Mouse (Mus musculus) megakaryocyte, embryonic 14.5 days (primary cell): ENCODE data around the gene Clcc1. TPM values are rescaled to one million over a fixed set of nuclear protein-coding genes. Genes with fewer than 3 reads are reported as not detected.
"Not testable (repeated sequence)": the region's sequence is repeated elsewhere in the genome, so short reads cannot be mapped to it uniquely, and the experiment has no call there.

Source experiments
- H3K27me3 ChIP-seq: replicated peaks from 2 replicates; pipeline ENCODE3; 2012; ENCODE audit warnings: inconsistent platforms
- H3K36me3 ChIP-seq: replicated peaks from 2 replicates; pipeline ENCODE3; 2012; ENCODE audit warnings: low read length, inconsistent platforms, mixed read lengths
- H3K4me1 ChIP-seq: 2 replicates; pipeline ENCODE4 v1.6.1; 2012; ENCODE audit warnings: inconsistent platforms
- H3K4me3 ChIP-seq: replicated peaks from 2 replicates; pipeline ENCODE3; 2012; ENCODE audit warnings: moderate library complexity, mild to moderate bottlenecking, inconsistent platforms
- H3K9me3 ChIP-seq: 2 replicates; pipeline ENCODE4 v1.6.1; 2012; ENCODE audit warnings: inconsistent platforms
- FLI1 ChIP-seq: IDR thresholded peaks from 2 replicates; pipeline ENCODE4 v1.6.1; 2012; ENCODE audit warnings: low read length, inconsistent platforms, mixed read lengths
- GATA1 ChIP-seq: IDR thresholded peaks from 3 replicates; pipeline ENCODE4 v1.6.1; 2012; ENCODE audit warnings: mixed read lengths, low read length, inconsistent platforms, borderline replicate concordance
- polyA plus RNA-seq: library from polyadenylated mRNA; stranded (reverse); fragments of >175 nt; gene quantifications from 2 replicates; pipeline ENCODE4 v1.2.3, GENCODE M21; 2012; ENCODE audit warnings: low replicate concordance; ENCODE audit not compliant: insufficient read depth

Gene Clcc1
- polyA plus RNA-seq, 1 experiment = 8.2 TPM

DNA sequence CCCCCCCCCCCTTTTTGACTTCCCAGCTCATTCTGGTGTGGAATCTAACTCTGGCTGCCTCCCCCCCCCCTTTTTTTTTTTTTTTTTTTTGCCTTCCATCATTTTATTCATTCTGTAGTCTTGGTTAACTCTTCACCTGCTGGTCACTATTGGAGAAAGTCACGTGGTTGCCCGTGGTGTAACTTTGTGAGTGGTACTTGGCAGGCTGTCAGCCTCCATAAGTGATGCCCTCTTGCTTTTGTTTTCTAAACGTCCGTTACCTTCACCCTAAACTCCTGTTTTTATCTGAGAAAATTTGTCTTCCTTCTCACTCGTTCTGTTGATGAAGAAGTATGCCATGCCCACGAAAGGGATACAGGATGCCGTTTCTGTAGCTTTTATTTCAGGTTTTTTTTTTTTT lies 1.8 kb downstream of the Clcc1 start:
- H3K27me3 ChIP-seq = peaks cover under 1% of the 10 kb centered on the region
- no peak overlapping the region for H3K4me3 ChIP-seq
- peaks cover 24% of the 10 kb centered on the region for H3K36me3 ChIP-seq
- peaks cover 2% of the 10 kb centered on the region; the same call in 1 of the 2 replicates for H3K9me3 ChIP-seq
- TF ChIP-seq FLI1 = no peak
- TF ChIP-seq GATA1 = no peak
- H3K4me1 ChIP-seq = peaks cover 29% of the 10 kb centered on the region

DNA sequence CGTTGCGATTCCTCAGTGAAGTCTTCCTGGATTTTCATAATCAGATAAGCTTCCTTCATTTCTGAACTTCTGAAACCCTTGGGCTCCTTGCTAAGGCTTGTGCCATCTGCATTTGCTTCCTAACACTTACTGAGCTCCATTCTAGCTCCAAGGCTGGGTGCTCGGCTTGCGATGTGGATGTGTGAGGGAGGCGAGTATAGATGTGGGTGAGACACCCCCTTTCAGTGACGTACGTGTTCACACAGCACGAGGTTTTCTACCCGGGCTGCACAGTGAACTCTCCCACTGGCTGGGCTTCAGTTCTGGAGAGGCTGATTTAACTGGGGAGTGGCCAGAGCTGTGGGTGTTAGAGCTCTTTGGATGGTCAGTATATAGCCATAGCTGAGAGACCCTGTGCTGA lies 4.9 kb downstream of the Clcc1 start:
- Histone ChIP-seq H3K4me1 (peaks cover 21% of the 10 kb centered on the region; the same call in 1 of the 2 replicates), H3K36me3 (peaks cover 50% of the 10 kb centered on the region), H3K27me3 (no peaks in the 10 kb centered on the region), H3K4me3 (no peak overlapping the region), H3K9me3 (peaks cover 12% of the 10 kb centered on the region)
- TF ChIP-seq GATA1 (no peak), FLI1 (no peak)

DNA sequence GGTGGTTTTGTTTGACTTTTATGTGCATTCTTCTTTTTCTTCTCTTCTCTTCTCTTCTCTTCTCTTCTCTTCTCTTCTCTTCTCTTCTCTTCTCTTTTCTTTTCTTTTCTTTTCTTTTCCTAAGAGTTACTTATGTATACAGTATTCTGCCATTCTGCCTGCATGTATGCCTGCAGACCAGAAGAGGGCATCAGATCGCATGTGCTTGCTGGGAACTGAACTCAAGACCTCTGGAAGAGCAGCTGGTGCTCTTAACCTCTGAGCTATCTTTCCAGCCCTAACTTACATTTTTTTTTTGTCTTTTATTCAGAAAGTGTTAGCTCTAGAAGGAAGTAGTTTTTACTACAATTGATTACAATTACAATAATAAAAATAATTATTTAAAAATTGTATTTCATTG lies 7.2 kb downstream of the Clcc1 start:
- peaks cover 69% of the 10 kb centered on the region for H3K36me3 ChIP-seq
- H3K27me3 ChIP-seq = no peaks in the 10 kb centered on the region
- TF ChIP-seq FLI1 (no peak), GATA1 (no peak)
- H3K4me1 ChIP-seq = peaks cover 7% of the 10 kb centered on the region; the same call in 1 of the 2 replicates
- peaks cover 15% of the 10 kb centered on the region for H3K9me3 ChIP-seq
- no peak overlapping the region for H3K4me3 ChIP-seq

DNA sequence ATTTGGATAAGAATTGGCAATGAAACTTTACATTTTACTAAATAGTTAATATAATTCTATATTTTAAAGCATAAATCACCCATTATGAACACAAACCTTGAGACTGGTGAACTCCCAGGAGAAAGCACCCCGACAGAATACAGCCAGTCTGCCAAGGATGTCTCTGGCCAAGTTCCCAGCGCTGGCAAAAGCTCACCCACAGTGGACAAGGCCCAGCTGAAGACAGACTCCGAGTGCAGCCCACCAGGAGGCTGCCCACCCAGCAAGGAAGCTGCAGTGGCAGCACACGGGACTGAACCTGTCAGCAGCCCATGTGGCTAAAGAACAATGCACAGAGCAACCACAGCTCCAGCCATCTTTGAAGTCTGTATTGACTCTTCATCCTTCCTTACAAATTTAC lies 22.9 kb downstream of the Clcc1 start:
- no peak for TF ChIP-seq FLI1
- TF ChIP-seq GATA1 = no peak
- Histone ChIP-seq H3K4me1 (0 out of 2 replicates have a peak, but pooled peaks cover 3% of the 10 kb centered on the region), H3K9me3 (0 out of 2 replicates have a peak, but pooled peaks cover 3% of the 10 kb centered on the region), H3K27me3 (no peaks in the 10 kb centered on the region), H3K4me3 (no peak overlapping the region), H3K36me3 (peaks cover 97% of the 10 kb centered on the region)

DNA sequence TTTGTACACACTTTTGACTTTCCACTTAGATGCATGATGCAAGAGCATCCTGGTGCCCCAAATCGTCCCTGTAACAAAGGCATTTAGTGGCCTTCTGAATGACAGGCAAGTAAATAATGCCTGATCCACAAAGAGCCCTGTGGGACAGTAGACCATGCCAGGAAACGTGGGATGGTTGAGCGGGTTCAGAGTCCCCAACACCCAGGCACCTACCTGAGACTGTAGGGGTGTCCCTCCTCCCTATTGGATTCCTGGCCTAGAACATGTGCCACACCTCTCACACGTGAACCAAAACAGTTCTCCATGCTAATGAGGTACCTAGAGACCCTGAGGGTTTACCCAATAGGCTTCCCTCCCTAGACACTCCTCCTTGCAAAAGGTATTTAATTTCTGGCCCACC lies 27.3 kb downstream of the Clcc1 start:
- Histone ChIP-seq H3K36me3 (peaks cover 89% of the 10 kb centered on the region), H3K27me3 (no peaks in the 10 kb centered on the region), H3K4me1 (0 out of 2 replicates have a peak, but pooled peaks cover 3% of the 10 kb centered on the region), H3K9me3 (0 out of 2 replicates have a peak, but pooled peaks cover 3% of the 10 kb centered on the region), H3K4me3 (no peak overlapping the region)
- TF ChIP-seq GATA1 = no peak
- no peak for TF ChIP-seq FLI1

DNA sequence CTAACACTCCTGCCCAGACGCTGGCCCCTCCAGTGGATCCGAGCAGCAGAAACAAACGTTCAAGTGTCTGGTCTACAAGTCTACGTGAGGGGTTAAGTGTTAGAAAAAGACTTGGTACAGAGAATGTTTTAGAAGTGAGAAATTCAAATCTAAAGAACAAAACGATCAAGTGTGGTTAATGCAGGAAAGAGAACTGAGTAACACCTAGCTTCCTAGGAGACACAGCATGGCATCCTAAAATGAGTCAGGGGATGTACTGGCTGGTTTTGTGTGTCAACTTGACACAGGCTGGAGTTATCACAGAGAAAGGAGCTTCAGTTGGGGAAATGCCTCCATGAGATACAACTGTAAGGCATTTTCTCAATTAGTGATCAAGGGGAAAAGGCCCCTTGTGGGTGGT lies 29.9 kb downstream of the Clcc1 start:
- H3K36me3 ChIP-seq = peaks cover 75% of the 10 kb centered on the region
- H3K9me3 ChIP-seq, H3K4me3 ChIP-seq, H3K4me1 ChIP-seq, H3K27me3 ChIP-seq: not testable (repeated sequence)

DNA sequence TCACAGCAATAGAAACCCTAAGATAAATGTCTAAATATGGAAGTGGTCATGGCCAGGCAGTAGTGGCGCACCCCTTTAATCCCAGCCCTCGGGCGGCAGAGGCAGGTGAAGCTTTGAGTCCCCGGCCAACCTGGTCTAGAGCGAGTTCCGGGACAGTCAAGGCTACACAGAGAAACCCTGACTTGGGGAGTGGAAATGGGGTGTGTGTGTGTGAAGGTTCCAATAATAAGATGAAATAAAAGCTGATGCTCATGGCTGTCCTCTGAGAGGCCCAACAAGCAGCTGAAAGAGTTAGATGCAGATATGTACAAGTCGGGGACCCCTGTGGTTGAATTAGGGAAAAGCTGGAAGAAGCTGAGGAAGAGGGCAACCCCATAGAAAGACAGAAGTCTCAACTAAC lies 32.0 kb downstream of the Clcc1 start:
- H3K9me3 ChIP-seq = no peaks in the 10 kb centered on the region
- TF ChIP-seq GATA1 (no peak), FLI1 (no peak)
- no peaks in the 10 kb centered on the region for H3K27me3 ChIP-seq
- peaks cover 57% of the 10 kb centered on the region for H3K36me3 ChIP-seq
- no peak overlapping the region for H3K4me3 ChIP-seq
- 0 out of 2 replicates have a peak, but pooled peaks cover 3% of the 10 kb centered on the region for H3K4me1 ChIP-seq

DNA sequence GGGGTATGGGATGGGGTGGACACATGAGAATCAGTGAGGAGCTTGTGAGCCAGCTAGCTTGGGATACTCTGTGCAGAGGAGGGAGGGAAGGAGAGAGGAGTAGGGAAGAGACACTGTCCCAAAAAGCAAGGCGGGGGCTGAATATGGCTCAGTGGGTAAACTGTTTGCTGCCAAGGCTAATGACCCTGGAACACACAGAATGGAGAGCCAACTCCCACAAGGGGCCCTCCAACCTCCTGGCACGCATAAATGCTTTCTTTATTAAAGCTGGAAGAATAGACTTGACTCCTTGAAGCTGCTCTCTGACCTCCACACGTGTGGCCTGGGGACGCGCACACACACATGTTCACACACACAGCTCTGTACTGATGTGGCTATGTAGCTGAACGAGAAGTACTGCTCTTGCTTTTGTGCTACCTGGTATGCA lies 35.3 kb downstream of the Clcc1 start:
- TF ChIP-seq FLI1 = no peak
- no peak for TF ChIP-seq GATA1
- Histone ChIP-seq H3K4me3 (no peak overlapping the region), H3K4me1 (no peaks in the 10 kb centered on the region), H3K36me3 (peaks cover 33% of the 10 kb centered on the region), H3K9me3 (no peaks in the 10 kb centered on the region), H3K27me3 (no peaks in the 10 kb centered on the region)

DNA sequence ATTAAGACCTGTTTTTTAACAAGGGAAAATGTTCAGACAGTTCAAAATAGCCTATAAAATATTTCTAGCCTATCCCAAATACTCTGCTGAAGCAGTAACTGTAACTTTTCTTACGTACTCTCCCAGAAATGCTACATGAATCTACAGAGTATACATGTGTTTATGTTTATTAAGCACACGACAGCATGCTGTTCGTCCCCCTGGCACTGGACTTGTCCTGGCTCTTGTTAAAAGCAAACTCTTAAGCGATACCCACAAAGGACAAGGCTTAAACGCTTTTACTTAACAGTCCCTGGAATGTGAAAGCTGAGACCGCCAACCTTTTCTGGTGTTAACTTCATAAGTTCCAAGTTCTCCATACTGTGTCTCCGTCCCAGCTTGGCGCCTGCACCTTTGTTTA lies 35.7 kb downstream of the Clcc1 start:
- TF ChIP-seq FLI1 (no peak), GATA1 (no peak)
- peaks cover 33% of the 10 kb centered on the region for H3K36me3 ChIP-seq
- H3K9me3 ChIP-seq = no peaks in the 10 kb centered on the region
- H3K4me1 ChIP-seq = no peaks in the 10 kb centered on the region
- no peak overlapping the region for H3K4me3 ChIP-seq
- H3K27me3 ChIP-seq = no peaks in the 10 kb centered on the region

DNA sequence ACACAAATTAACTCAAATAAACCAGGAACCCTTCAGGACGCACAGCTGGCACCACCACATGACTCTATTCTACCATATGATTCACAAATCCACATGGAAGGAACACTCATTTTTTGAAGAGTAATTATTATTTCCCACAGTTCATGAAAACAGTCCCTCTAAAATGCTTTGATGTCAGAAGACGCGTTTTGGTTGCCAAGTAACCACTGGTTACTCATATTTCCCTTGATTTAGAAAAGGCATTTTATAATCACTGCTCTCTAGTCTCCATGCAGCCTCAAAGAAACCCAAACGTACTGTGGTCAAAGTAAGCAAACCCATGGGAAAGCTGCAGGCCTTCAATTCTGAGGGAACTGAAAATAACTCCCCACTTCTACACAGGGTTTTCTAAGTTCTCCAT lies 36.3 kb downstream of the Clcc1 start:
- TF ChIP-seq FLI1 = no peak
- TF ChIP-seq GATA1 = no peak
- peaks cover 36% of the 10 kb centered on the region for H3K36me3 ChIP-seq

DNA sequence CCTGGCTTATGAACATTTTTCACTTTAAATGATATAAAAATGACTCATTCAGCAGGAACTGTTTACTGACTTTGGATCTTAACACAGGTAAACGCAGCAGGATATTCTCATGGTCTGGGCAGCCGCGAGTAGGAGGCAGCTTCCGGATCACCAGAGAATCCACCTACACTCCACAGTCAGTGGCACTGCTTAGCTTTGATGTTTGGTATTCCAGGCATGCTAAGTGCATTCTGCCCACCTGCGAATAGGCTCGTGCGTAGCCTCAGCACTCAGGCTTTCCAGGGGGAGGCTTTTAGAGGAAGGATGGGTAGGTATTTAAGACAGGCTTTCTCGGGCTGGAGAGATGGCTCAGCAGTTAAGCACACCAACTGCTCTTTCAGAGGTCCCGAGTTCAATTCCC lies 40.6 kb downstream of the Clcc1 start:
- TF ChIP-seq GATA1 = no peak
- TF ChIP-seq FLI1 = no peak
- no peaks in the 10 kb centered on the region for H3K27me3 ChIP-seq
- H3K4me1 ChIP-seq = no peaks in the 10 kb centered on the region
- H3K4me3 ChIP-seq = no peak overlapping the region
- H3K9me3 ChIP-seq = no peaks in the 10 kb centered on the region
- peaks cover 33% of the 10 kb centered on the region for H3K36me3 ChIP-seq

More for the DNA sequence above, 36.3 kb downstream of the Clcc1 start:
- Histone ChIP-seq H3K27me3 (no peaks in the 10 kb centered on the region), H3K4me1 (no peaks in the 10 kb centered on the region), H3K9me3 (no peaks in the 10 kb centered on the region), H3K4me3 (no peak overlapping the region)
